In the genomic region with DNA sequence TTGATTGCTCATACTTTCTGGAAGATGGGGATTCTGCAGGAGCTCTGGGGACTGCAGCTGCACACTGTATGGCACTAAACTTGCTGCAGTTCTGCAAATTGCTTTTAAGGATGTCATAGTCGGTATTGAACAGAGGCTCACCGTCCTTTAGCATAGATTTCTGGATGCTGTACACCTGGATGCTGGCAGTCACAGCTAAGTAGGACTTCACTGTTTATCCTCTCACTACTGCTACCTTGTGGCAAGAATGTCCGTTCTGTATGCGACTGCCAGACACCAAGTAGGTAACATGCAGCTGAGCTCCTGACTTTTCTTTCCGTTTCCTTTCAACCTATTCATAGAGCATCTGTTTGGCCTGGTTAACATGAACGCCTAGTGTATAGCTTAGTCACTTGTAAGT, we compare ENCODE assay signal across 13 mouse cellular contexts.
A peak's percentile ranks its signal among the peaks of the same experiment; 100 is the strongest.
DNase-seq lines count a peak whose midpoint lies in the region; ATAC-seq and TF ChIP-seq lines count a peak whose summit lies in the region.
"Had no signal": no experiment of that assay in that cellular context is flagged by ENCODE, and none has a peak within 500 bp of the region (broad histone marks: within the 10 kb centered on the region; RNA-seq: fewer than 3 reads in every experiment).

No protein-coding gene starts in this region.

- H3K27ac ChIP-seq in midbrain, postnatal 0 days (ENCODE audit: low read depth, low read length): no peak overlapping the region
- no peak overlapping the region for H3K27ac ChIP-seq in midbrain, embryonic 11.5 days (ENCODE audit: low read depth, low read length)
- H3K27ac ChIP-seq: neural tube, embryonic 13.5 days; stomach, embryonic 15.5 days had no signal

- TF ChIP-seq CTCF in midbrain, postnatal 0 days (IDR thresholded peaks at IDR 0.05): peak; percentile 45

- H3K4me1 ChIP-seq in midbrain, postnatal 0 days (ENCODE audit: insufficient read depth, low read length): no peaks in the 10 kb centered on the region
- H3K4me1 ChIP-seq in midbrain, embryonic 11.5 days (ENCODE audit: control insufficient read depth, insufficient read depth, low read length): no peaks in the 10 kb centered on the region
- H3K4me1 ChIP-seq: stomach, embryonic 15.5 days had no signal

- ATAC-seq in midbrain, postnatal 0 days (ENCODE audit: low FRiP score): no peak
- ATAC-seq in midbrain, embryonic 11.5 days (ENCODE audit: low FRiP score): no peak

- WGBS in midbrain, postnatal 0 days: 63% methylated on average over 6 of the region's 6 CpGs
- 64% methylated on average over 6 of the region's 6 CpGs for WGBS in midbrain, embryonic 11.5 days

- H3K9ac ChIP-seq in midbrain, postnatal 0 days (replicated peaks; ENCODE audit: low read length, poor library complexity, severe bottlenecking): no peak overlapping the region
- H3K9ac ChIP-seq in midbrain, embryonic 11.5 days (ENCODE audit: low read length): no peak overlapping the region
- H3K9ac ChIP-seq: neural tube, embryonic 13.5 days; stomach, embryonic 15.5 days had no signal

- no peak overlapping the region for H3K4me3 ChIP-seq in midbrain, postnatal 0 days (ENCODE audit: low read depth, low read length)
- H3K4me3 ChIP-seq in midbrain, embryonic 11.5 days (ENCODE audit: low read depth, low read length): no peak overlapping the region
- H3K4me3 ChIP-seq: neural tube, embryonic 13.5 days; stomach, embryonic 15.5 days had no signal

- no peaks in the 10 kb centered on the region for H3K9me3 ChIP-seq in midbrain, postnatal 0 days (ENCODE audit: low read length)
- no peaks in the 10 kb centered on the region for H3K9me3 ChIP-seq in midbrain, embryonic 11.5 days (ENCODE audit: control insufficient read depth, low read length)
- H3K9me3 ChIP-seq: neural tube, embryonic 13.5 days; stomach, embryonic 15.5 days had no signal

- H3K36me3 ChIP-seq in midbrain, postnatal 0 days (ENCODE audit: insufficient read depth, low read length): no peaks in the 10 kb centered on the region
- no peaks in the 10 kb centered on the region for H3K36me3 ChIP-seq in midbrain, embryonic 11.5 days (ENCODE audit: control insufficient read depth, insufficient read depth, low read length)
- H3K36me3 ChIP-seq: neural tube, embryonic 13.5 days; stomach, embryonic 15.5 days had no signal

- DNase-seq in embryo, embryonic 10 days (ENCODE audit: low spot score): peak; percentile 39
- DNase-seq in embryo, embryonic 10.5 days (ENCODE audit: low spot score): no peak
- peak; percentile 10 for DNase-seq in kidney, adult 9 months
- DNase-seq in kidney, adult 11 months: no peak
- DNase-seq in midbrain, postnatal 0 days (ENCODE audit: low spot score): peak; percentile 21
- no peak for DNase-seq in midbrain, embryonic 11.5 days (ENCODE audit: low spot score, missing footprints)
- no peak for DNase-seq in adrenal gland, adult 18-20 months (ENCODE audit: low spot score in 2 of 2)
- DNase-seq in ovary, postnatal 10 days (ENCODE audit: low spot score): no peak
- DNase-seq: adrenal gland, postnatal 36 days; cerebellum, adult 9-11 months had no signal

- H3K27me3 ChIP-seq in midbrain, postnatal 0 days (ENCODE audit: insufficient read depth, low read length): no peaks in the 10 kb centered on the region
- no peaks in the 10 kb centered on the region for H3K27me3 ChIP-seq in midbrain, embryonic 11.5 days (ENCODE audit: control insufficient read depth, insufficient read depth, low read length)
- H3K27me3 ChIP-seq: neural tube, embryonic 13.5 days; stomach, embryonic 15.5 days had no signal

- no peak overlapping the region for H3K4me2 ChIP-seq in midbrain, postnatal 0 days (ENCODE audit: low read depth, low read length, poor library complexity, severe bottlenecking)
- H3K4me2 ChIP-seq in midbrain, embryonic 11.5 days: no peak overlapping the region
- H3K4me2 ChIP-seq: heart, embryonic 11.5 days; neural tube, embryonic 13.5 days; stomach, embryonic 15.5 days had no signal

Comparison
In these comparisons a context has a peak if more than half of its experiments do, and no peak if none do; other contexts are left out.
1. DNase-seq: peak in embryo, embryonic 10 days (single experiment), kidney, adult 9 months (single experiment) and midbrain, postnatal 0 days (single experiment); none in embryo, embryonic 10.5 days (single experiment), kidney, adult 11 months (single experiment), midbrain, embryonic 11.5 days (single experiment), adrenal gland, adult 18-20 months (0 of 2) and ovary, postnatal 10 days (single experiment).